Mouse (Mus musculus): Measurements from ENCODE around the gene Tenm3. TPM values are rescaled to one million over a fixed set of nuclear protein-coding genes. Genes with fewer than 3 reads are reported as not detected.
"Not testable (repeated sequence)": the region's sequence is repeated elsewhere in the genome, so short reads cannot be mapped to it uniquely, and the experiment has no call there.

Gene Tenm3
- polyA plus RNA-seq, 1 experiment: 19.1 TPM

DNA sequence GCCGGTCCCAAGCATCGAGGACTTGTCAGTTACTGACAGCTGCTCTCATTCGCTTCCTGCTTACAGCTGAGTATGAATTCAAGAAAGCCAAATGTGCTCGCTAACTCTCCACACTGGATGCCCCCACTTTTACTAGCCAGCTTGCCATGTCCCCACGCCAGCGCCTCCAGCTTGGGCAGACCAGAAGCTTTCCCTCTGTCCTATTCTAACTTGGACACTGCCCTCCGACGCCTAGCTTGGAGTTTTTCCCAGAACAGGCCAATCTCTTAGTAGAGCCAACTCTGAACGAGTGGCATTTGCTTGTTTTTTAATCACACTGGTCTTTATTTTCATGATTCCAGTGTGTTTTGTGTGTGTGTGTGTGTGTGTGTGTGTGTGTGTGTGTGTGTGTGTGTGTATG lies 644.6 kb downstream of the Tenm3 start:
- Histone ChIP-seq H3K4me1 (ENCODE audit: control insufficient read depth, insufficient read depth, low read length) (no peaks in the 10 kb centered on the region), H3K27ac (ENCODE audit: insufficient read depth, low read length) (no peak overlapping the region), H3K4me3 (ENCODE audit: insufficient read depth, low read length) (no peak overlapping the region)
- TF ChIP-seq CTCF (IDR thresholded peaks at IDR 0.05; ENCODE audit: extremely low read depth, insufficient read depth, low read length) (no peak), POLR2A (IDR thresholded peaks at IDR 0.05; ENCODE audit: extremely low read depth, insufficient read depth, low read length) (no peak)

DNA sequence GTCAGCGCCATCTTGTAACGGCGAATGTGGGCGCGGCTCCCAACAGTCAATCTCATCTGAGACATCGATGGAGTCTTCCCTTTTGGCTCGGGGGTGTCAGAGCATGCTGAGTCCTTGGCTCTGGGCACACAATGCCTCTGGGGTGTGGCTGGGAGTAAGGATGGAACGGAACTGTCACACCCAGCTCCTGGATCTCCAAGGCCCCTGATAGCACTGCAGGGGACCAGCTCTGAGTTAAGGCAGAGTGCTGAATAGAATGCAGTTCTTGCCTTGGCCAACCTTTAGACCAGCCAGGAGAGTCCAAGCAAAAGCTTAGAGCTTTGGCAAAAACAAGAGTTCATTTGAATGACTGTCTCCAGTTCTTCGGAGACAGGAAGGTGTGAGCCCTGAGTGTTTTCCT lies 647.8 kb downstream of the Tenm3 start:
- no peak overlapping the region for H3K27ac ChIP-seq (ENCODE audit: insufficient read depth, low read length)
- TF ChIP-seq POLR2A (IDR thresholded peaks at IDR 0.05; ENCODE audit: extremely low read depth, insufficient read depth, low read length) (no peak), CTCF (IDR thresholded peaks at IDR 0.05; ENCODE audit: extremely low read depth, insufficient read depth, low read length) (no peak)

DNA sequence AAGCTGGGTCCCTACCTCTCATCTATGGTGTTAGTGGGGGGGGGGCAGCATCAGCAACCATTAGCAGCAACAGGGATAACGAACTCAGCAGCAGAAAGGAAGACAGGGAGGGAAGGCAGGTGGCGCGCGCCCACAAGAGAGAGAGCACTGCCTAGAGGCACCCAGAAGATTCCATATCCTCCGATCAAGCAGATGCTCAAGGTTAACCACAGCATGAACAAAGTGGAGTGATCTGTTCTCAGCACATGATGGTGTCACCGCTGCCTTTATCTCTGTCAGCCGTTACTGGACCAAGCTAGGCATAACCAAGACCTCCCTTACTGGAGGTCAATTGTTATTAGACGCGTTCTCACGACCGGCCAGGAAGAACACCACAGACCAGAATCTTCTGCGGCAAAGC lies 655.2 kb downstream of the Tenm3 start:
- H3K4me1 ChIP-seq (ENCODE audit: control insufficient read depth, insufficient read depth, low read length): peaks cover 2% of the 10 kb centered on the region; the same call in 1 of the 2 replicates
- no peak overlapping the region for H3K27ac ChIP-seq (ENCODE audit: insufficient read depth, low read length)
- no peak for TF ChIP-seq POLR2A (IDR thresholded peaks at IDR 0.05; ENCODE audit: extremely low read depth, insufficient read depth, low read length)
- TF ChIP-seq CTCF (IDR thresholded peaks at IDR 0.05; ENCODE audit: extremely low read depth, insufficient read depth, low read length): no peak
- H3K4me3 ChIP-seq (ENCODE audit: insufficient read depth, low read length): no peak overlapping the region

More for the DNA sequence above, 647.8 kb downstream of the Tenm3 start:
- no peak overlapping the region for H3K4me3 ChIP-seq (ENCODE audit: insufficient read depth, low read length)
- H3K4me1 ChIP-seq (ENCODE audit: control insufficient read depth, insufficient read depth, low read length): no peaks in the 10 kb centered on the region

DNA sequence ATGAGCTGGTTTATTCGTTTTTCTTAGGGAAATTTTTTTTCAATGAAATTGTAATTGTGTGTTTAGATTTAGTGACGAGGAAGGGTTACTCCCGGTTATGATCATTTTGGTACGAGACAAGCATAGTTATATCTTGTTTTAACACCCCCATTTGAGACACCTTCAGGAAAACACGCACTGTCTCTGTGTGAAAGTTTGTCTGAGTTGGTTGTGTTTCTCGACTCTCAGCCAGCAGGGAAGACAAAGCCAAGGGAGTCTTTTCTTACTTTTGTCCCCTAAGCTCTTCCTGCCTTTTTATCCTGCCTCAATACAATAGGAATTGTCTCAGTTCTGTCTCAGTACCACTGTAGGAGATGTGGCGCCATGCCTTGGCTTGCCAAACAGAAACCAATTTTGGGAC lies 660.0 kb downstream of the Tenm3 start:
- Histone ChIP-seq H3K27ac (ENCODE audit: insufficient read depth, low read length) (no peak overlapping the region), H3K4me3 (ENCODE audit: insufficient read depth, low read length) (no peak overlapping the region), H3K4me1 (ENCODE audit: control insufficient read depth, insufficient read depth, low read length) (peaks cover 2% of the 10 kb centered on the region; the same call in 1 of the 2 replicates)
- TF ChIP-seq CTCF (IDR thresholded peaks at IDR 0.05; ENCODE audit: extremely low read depth, insufficient read depth, low read length) (no peak), POLR2A (IDR thresholded peaks at IDR 0.05; ENCODE audit: extremely low read depth, insufficient read depth, low read length) (no peak)

DNA sequence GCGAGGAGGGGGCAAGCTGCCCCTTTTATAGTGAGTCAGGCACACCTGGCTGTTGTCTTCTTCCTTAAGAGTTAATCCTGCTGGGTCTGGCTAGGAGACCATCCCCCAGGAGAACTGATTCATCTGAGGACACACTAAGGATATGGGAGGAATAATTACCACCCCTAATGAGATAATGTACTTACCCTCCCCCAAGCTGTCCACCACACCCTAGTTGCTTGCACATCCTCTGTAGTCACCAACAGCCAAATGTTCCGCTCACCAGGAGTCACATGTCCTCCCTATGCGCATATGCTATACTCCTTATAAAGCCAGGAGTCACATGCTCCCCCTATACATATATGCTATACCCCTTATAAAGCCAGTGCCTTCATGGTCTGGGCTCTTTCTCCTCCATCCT lies 662.8 kb downstream of the Tenm3 start:
- no peak overlapping the region for H3K27ac ChIP-seq (ENCODE audit: insufficient read depth, low read length)

DNA sequence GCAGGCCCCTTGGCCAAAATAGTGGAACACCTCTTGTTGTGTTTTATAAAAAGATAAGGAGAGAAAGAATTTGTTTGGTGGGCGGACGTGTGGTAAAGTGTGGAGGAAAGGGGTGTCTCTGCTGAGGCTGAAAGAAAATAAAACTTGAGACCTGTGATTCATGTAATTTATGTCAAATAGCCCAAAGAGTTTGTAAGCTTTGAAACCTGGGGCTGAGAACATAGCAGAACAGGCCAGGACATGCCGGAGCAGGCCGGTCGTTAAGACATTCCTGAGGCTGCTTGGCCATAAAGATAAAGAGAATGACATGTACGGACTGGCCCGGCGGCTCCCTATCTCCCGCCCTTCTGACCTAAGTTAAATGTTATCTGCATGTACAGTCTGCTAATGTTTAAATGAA lies 663.6 kb downstream of the Tenm3 start:
- not testable (repeated sequence) for H3K4me3 ChIP-seq (ENCODE audit: insufficient read depth, low read length); H3K27ac ChIP-seq (ENCODE audit: insufficient read depth, low read length); H3K4me1 ChIP-seq (ENCODE audit: control insufficient read depth, insufficient read depth, low read length)

More for the DNA sequence above, 662.8 kb downstream of the Tenm3 start:
- Histone ChIP-seq H3K4me3 (ENCODE audit: insufficient read depth, low read length) (no peak overlapping the region), H3K4me1 (ENCODE audit: control insufficient read depth, insufficient read depth, low read length) (peaks cover 2% of the 10 kb centered on the region; the same call in 1 of the 2 replicates)
- TF ChIP-seq CTCF (IDR thresholded peaks at IDR 0.05; ENCODE audit: extremely low read depth, insufficient read depth, low read length) (no peak), POLR2A (IDR thresholded peaks at IDR 0.05; ENCODE audit: extremely low read depth, insufficient read depth, low read length) (no peak)

DNA sequence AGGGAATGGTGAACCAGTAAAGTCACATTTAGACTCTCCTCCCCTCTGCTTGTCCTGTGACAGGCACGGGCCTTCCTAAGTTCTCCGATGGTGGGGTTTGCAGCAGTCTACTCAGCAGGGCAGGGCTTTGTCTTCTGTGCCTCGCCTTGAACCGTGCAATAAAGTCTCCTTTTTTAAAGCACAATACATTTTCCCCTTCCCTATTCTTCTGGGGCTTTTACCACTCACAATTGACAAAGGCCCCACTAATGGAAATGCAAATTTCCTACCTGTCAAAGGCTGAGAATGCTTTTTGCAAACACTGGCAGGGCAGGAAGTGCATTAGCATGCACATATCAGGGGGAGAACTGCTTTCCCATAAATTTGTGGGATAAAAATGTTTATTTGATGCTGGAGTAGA lies 664.8 kb downstream of the Tenm3 start:
- Histone ChIP-seq H3K4me3 (ENCODE audit: insufficient read depth, low read length) (no peak overlapping the region), H3K4me1 (ENCODE audit: control insufficient read depth, insufficient read depth, low read length) (peaks cover 2% of the 10 kb centered on the region; the same call in 1 of the 2 replicates), H3K27ac (ENCODE audit: insufficient read depth, low read length) (no peak overlapping the region)
- TF ChIP-seq CTCF (IDR thresholded peaks at IDR 0.05; ENCODE audit: extremely low read depth, insufficient read depth, low read length) (no peak), POLR2A (IDR thresholded peaks at IDR 0.05; ENCODE audit: extremely low read depth, insufficient read depth, low read length) (no peak)

DNA sequence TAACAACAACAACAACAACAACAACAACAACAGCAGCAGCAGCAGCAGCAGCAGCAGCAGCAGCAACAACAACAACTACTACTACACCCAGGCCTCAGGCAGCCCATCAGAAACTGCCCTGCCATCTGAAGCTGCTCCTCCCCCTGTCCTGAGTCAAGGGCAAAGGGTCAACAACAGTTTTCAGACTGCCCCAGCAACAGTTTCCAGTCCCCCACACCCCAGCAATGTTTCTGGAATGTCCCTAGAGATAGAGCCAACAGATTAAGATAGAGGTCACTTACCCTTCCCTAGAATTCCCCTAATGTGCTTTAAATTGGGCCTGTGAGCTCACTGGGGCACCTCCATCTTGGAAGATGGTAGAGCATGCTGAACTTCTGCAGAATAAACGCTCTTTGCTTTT lies 665.9 kb downstream of the Tenm3 start:
- TF ChIP-seq CTCF (IDR thresholded peaks at IDR 0.05; ENCODE audit: extremely low read depth, insufficient read depth, low read length): no peak
- no peak for TF ChIP-seq POLR2A (IDR thresholded peaks at IDR 0.05; ENCODE audit: extremely low read depth, insufficient read depth, low read length)
- Histone ChIP-seq H3K4me1 (ENCODE audit: control insufficient read depth, insufficient read depth, low read length) (no peaks in the 10 kb centered on the region), H3K27ac (ENCODE audit: insufficient read depth, low read length) (no peak overlapping the region), H3K4me3 (ENCODE audit: insufficient read depth, low read length) (no peak overlapping the region)
